Mouse (Mus musculus): Measurements from ENCODE around the gene Tmod2. TPM values are rescaled to one million over a fixed set of nuclear protein-coding genes. Genes with fewer than 3 reads are reported as not detected.
"Not testable (repeated sequence)": the region's sequence is repeated elsewhere in the genome, so short reads cannot be mapped to it uniquely, and the experiment has no call there.

Tmod2 gene
- polyA plus RNA-seq, 1 experiment from 2014 or later, result 36.0 TPM

GRCm38 (mm10) chr9:75625556-75626307 lies 14.6 kb upstream of the Tmod2 start, which contains the start of gene Lysmd2:
Gene Lysmd2 (plus strand): TSS chr9:75625741.
- Histone ChIP-seq H3K4me2 (replicated peaks) (peak within 1 kb of the TSS; percentile 83), H3K4me3 (peak within 1 kb of the TSS; percentile 80), H3K4me1 (peaks cover 4% of the 10 kb centered on the region; the same call in 1 of the 2 replicates), H3K9ac (peak within 1 kb of the TSS; percentile 92), H3K27me3 (no peaks in the 10 kb centered on the region), H3K9me3 (no peaks in the 10 kb centered on the region), H3K27ac (peak within 1 kb of the TSS; percentile 87), H3K36me3 (no peaks in the 10 kb centered on the region)
- WGBS, result under 1% methylated on average over 84 of the region's 94 CpGs
- ATAC-seq (ENCODE audit: insufficient number of reproducible peaks, insufficient read depth, low FRiP score, low TSS enrichment), result peak; percentile 89

- Histone ChIP-seq H3K4me3 (peak overlapping the region; percentile 80), H3K9ac (peak overlapping the region; percentile 92), H3K4me2 (replicated peaks) (peak overlapping the region; percentile 83), H3K9me3 (no peaks in the 10 kb centered on the region), H3K36me3 (no peaks in the 10 kb centered on the region), H3K4me1 (peaks cover 4% of the 10 kb centered on the region; the same call in 1 of the 2 replicates), H3K27ac (peak overlapping the region; percentile 87), H3K27me3 (no peaks in the 10 kb centered on the region)
- WGBS, result 12% methylated on average over 18 of the region's 18 CpGs
- no peak; the same call in 1 of the 2 replicates for ATAC-seq (ENCODE audit: insufficient number of reproducible peaks, insufficient read depth, low FRiP score, low TSS enrichment)
Observed at GRCm38 (mm10) chr9:75624983-75625555, 13.9 kb upstream of the Tmod2 start.

- Histone ChIP-seq H3K27me3 (no peaks in the 10 kb centered on the region), H3K4me2 (replicated peaks) (no peak overlapping the region), H3K27ac (no peak overlapping the region), H3K4me3 (no peak overlapping the region), H3K36me3 (no peaks in the 10 kb centered on the region), H3K9ac (no peak overlapping the region), H3K4me1 (peaks cover 4% of the 10 kb centered on the region; the same call in 1 of the 2 replicates), H3K9me3 (no peaks in the 10 kb centered on the region)
- 71% methylated on average over 3 of the region's 3 CpGs for WGBS
- ATAC-seq (ENCODE audit: insufficient number of reproducible peaks, insufficient read depth, low FRiP score, low TSS enrichment), result no peak
Observed at GRCm38 (mm10) chr9:75621428-75621827, 10.3 kb upstream of the Tmod2 start.

- ATAC-seq (ENCODE audit: insufficient number of reproducible peaks, insufficient read depth, low FRiP score, low TSS enrichment); H3K36me3 ChIP-seq; H3K4me1 ChIP-seq; H3K27me3 ChIP-seq; H3K9me3 ChIP-seq; H3K4me3 ChIP-seq; H3K27ac ChIP-seq; H3K9ac ChIP-seq; H3K4me2 ChIP-seq (replicated peaks): not testable (repeated sequence)
- 93% methylated on average over 2 of the region's 2 CpGs for WGBS
Observed at GRCm38 (mm10) chr9:75619761-75620160, 8.6 kb upstream of the Tmod2 start.

- WGBS, result 74% methylated on average over 6 of the region's 6 CpGs
- Histone ChIP-seq H3K9me3 (no peaks in the 10 kb centered on the region), H3K4me2 (replicated peaks) (no peak overlapping the region), H3K27ac (no peak overlapping the region), H3K4me3 (no peak overlapping the region), H3K27me3 (no peaks in the 10 kb centered on the region), H3K36me3 (no peaks in the 10 kb centered on the region), H3K4me1 (no peaks in the 10 kb centered on the region), H3K9ac (no peak overlapping the region)
- ATAC-seq (ENCODE audit: insufficient number of reproducible peaks, insufficient read depth, low FRiP score, low TSS enrichment), result no peak
Observed at GRCm38 (mm10) chr9:75618836-75619400, 7.8 kb upstream of the Tmod2 start.

GRCm38 (mm10) chr9:75616560-75616959 lies 5.4 kb upstream of the Tmod2 start:
- no peak for ATAC-seq (ENCODE audit: insufficient number of reproducible peaks, insufficient read depth, low FRiP score, low TSS enrichment)
- 75% methylated on average over 3 of the region's 3 CpGs for WGBS
- no peaks in the 10 kb centered on the region for H3K27me3 ChIP-seq
- no peak overlapping the region for H3K27ac ChIP-seq
- H3K9ac ChIP-seq, result no peak overlapping the region
- no peak overlapping the region for H3K4me2 ChIP-seq (replicated peaks)
- no peaks in the 10 kb centered on the region for H3K9me3 ChIP-seq
- no peak overlapping the region for H3K4me3 ChIP-seq
- H3K4me1 ChIP-seq, result no peaks in the 10 kb centered on the region
- no peaks in the 10 kb centered on the region for H3K36me3 ChIP-seq

- no peak for ATAC-seq (ENCODE audit: insufficient number of reproducible peaks, insufficient read depth, low FRiP score, low TSS enrichment)
- no peak overlapping the region for H3K9ac ChIP-seq
- no peaks in the 10 kb centered on the region for H3K36me3 ChIP-seq
- peak overlapping the region; percentile 81 for H3K4me3 ChIP-seq
- 13% methylated on average over 16 of the region's 16 CpGs for WGBS
- no peak overlapping the region for H3K27ac ChIP-seq
- H3K9me3 ChIP-seq, result no peaks in the 10 kb centered on the region
- 0 out of 2 replicates have a peak, but pooled peaks cover 3% of the 10 kb centered on the region for H3K4me1 ChIP-seq
- no peaks in the 10 kb centered on the region for H3K27me3 ChIP-seq
- H3K4me2 ChIP-seq (replicated peaks), result peak overlapping the region; percentile 84
Observed at GRCm38 (mm10) chr9:75609965-75610364, 1.2 kb downstream of the Tmod2 start.

GRCm38 (mm10) chr9:75609505-75609904 lies 1.6 kb downstream of the Tmod2 start:
- Histone ChIP-seq H3K27ac (no peak overlapping the region), H3K36me3 (peaks cover 4% of the 10 kb centered on the region), H3K4me3 (peak overlapping the region; percentile 81; the same call in 1 of the 2 replicates), H3K4me2 (replicated peaks) (peak overlapping the region; percentile 84; the same call in 1 of the 2 replicates), H3K4me1 (0 out of 2 replicates have a peak, but pooled peaks cover 3% of the 10 kb centered on the region), H3K9me3 (no peaks in the 10 kb centered on the region), H3K9ac (no peak overlapping the region), H3K27me3 (no peaks in the 10 kb centered on the region)
- ATAC-seq (ENCODE audit: insufficient number of reproducible peaks, insufficient read depth, low FRiP score, low TSS enrichment), result no peak
- 54% methylated on average over 1 of the region's 1 CpGs for WGBS

- ATAC-seq (ENCODE audit: insufficient number of reproducible peaks, insufficient read depth, low FRiP score, low TSS enrichment), result no peak
Observed at GRCm38 (mm10) chr9:75607496-75607895, 3.6 kb downstream of the Tmod2 start.

GRCm38 (mm10) chr9:75601510-75601909 lies 9.6 kb downstream of the Tmod2 start:
- H3K9me3 ChIP-seq, result no peaks in the 10 kb centered on the region
- no peak overlapping the region for H3K27ac ChIP-seq
- H3K27me3 ChIP-seq, result no peaks in the 10 kb centered on the region
- H3K4me3 ChIP-seq, result no peak overlapping the region
- no peak overlapping the region for H3K9ac ChIP-seq
- no peak for ATAC-seq (ENCODE audit: insufficient number of reproducible peaks, insufficient read depth, low FRiP score, low TSS enrichment)
- H3K4me2 ChIP-seq (replicated peaks), result peak overlapping the region; percentile 25; the same call in 1 of the 2 replicates
- H3K4me1 ChIP-seq, result peaks cover 7% of the 10 kb centered on the region; the same call in 1 of the 2 replicates
- 35% methylated on average over 12 of the region's 12 CpGs for WGBS
- H3K36me3 ChIP-seq, result peaks cover 6% of the 10 kb centered on the region

More at GRCm38 (mm10) chr9:75607496-75607895, 3.6 kb downstream of the Tmod2 start:
- Histone ChIP-seq H3K9ac (no peak overlapping the region), H3K9me3 (no peaks in the 10 kb centered on the region), H3K27me3 (no peaks in the 10 kb centered on the region), H3K4me2 (replicated peaks) (no peak overlapping the region), H3K36me3 (peaks cover 6% of the 10 kb centered on the region), H3K27ac (no peak overlapping the region), H3K4me1 (0 out of 2 replicates have a peak, but pooled peaks cover 3% of the 10 kb centered on the region), H3K4me3 (no peak overlapping the region)
- 88% methylated on average over 4 of the region's 4 CpGs for WGBS

- Histone ChIP-seq H3K27me3 (no peaks in the 10 kb centered on the region), H3K27ac (no peak overlapping the region), H3K4me3 (no peak overlapping the region), H3K4me2 (replicated peaks) (no peak overlapping the region), H3K4me1 (peaks cover 7% of the 10 kb centered on the region; the same call in 1 of the 2 replicates), H3K9ac (no peak overlapping the region), H3K9me3 (no peaks in the 10 kb centered on the region), H3K36me3 (peaks cover 6% of the 10 kb centered on the region)
- WGBS, result 81% methylated on average over 7 of the region's 7 CpGs
- ATAC-seq (ENCODE audit: insufficient number of reproducible peaks, insufficient read depth, low FRiP score, low TSS enrichment), result no peak
Observed at GRCm38 (mm10) chr9:75600166-75600934, 10.8 kb downstream of the Tmod2 start.

Measured in embryonic facial prominence, embryonic 12.5 days (tissue).